Mouse (Mus musculus): ENCODE measurements around the gene Epb41l5. TPM values are rescaled to one million over a fixed set of nuclear protein-coding genes. Genes with fewer than 3 reads are reported as not detected.

The Epb41l5 gene
- polyA plus RNA-seq, 1 experiment from 2014 or later: 20.3 TPM

DNA sequence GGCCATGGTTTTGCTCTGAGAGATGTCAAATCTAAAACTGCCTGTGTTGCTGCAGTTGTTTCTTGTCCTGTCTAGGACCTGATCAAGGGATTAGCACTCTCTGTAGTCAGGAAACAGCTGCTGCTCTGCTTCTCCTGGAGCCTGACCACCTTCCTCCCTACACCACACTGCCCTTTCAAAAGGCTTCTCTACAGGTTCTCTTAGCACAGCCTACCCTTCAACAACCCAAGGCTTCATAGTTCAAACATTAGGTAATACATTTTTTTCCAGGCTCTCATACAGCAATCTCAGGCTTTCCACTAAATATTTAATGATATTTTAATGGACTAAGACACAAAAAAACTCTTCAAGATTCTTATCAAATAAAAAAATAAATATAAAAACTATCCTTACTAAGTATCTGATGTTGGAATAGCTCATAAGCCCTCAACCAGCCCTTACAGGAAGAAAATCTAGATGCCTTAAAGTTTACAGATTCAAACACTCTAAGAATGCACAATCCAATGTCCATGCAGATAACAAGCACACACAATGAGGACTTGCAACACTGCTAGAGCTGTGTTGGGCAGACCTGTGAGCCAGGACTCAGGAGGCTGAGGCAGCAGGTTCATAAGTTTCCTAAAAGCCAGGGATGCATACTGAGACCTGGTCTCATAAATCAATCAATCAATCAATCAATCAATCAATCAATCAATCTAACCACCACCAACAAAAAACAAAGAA is 7.5 kb downstream of the Epb41l5 start:
- Histone ChIP-seq H3K9ac (replicated peaks) (no peak overlapping the region), H3K4me2 (replicated peaks) (no peak overlapping the region), H3K27ac (replicated peaks) (no peak overlapping the region), H3K27me3 (no peaks in the 10 kb centered on the region), H3K9me3 (no peaks in the 10 kb centered on the region), H3K36me3 (no peaks in the 10 kb centered on the region), H3K4me1 (peaks cover 3% of the 10 kb centered on the region), H3K4me3 (no peak overlapping the region)
- ATAC-seq (replicated peaks): no peak

DNA sequence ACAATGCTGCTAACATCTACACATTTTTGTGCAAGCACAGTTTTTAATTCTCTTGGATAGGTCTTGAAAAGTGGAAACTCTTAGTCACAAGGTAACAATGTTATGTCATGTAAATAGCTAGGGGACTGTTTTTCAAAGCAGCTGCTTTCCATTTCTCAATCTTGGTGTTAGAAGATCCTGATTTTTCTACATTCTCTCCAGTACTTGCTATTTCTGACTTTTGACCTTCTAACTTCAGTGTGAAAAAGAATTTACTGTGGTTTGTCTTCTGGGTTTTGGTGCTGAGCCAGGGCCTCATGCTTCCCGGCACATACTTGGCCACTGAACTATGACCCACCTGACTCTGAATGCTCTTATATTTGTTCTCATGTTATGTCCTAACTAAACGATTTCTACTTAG is 8.8 kb downstream of the Epb41l5 start:
- 85% methylated on average over 2 of the region's 2 CpGs for WGBS
- H3K4me2 ChIP-seq (replicated peaks): no peak overlapping the region
- H3K9ac ChIP-seq (replicated peaks): no peak overlapping the region
- H3K9me3 ChIP-seq: no peaks in the 10 kb centered on the region
- peaks cover 3% of the 10 kb centered on the region for H3K4me1 ChIP-seq
- no peak overlapping the region for H3K4me3 ChIP-seq
- no peak for ATAC-seq (replicated peaks)
- H3K36me3 ChIP-seq: no peaks in the 10 kb centered on the region
- H3K27ac ChIP-seq (replicated peaks): no peak overlapping the region
- no peaks in the 10 kb centered on the region for H3K27me3 ChIP-seq

DNA sequence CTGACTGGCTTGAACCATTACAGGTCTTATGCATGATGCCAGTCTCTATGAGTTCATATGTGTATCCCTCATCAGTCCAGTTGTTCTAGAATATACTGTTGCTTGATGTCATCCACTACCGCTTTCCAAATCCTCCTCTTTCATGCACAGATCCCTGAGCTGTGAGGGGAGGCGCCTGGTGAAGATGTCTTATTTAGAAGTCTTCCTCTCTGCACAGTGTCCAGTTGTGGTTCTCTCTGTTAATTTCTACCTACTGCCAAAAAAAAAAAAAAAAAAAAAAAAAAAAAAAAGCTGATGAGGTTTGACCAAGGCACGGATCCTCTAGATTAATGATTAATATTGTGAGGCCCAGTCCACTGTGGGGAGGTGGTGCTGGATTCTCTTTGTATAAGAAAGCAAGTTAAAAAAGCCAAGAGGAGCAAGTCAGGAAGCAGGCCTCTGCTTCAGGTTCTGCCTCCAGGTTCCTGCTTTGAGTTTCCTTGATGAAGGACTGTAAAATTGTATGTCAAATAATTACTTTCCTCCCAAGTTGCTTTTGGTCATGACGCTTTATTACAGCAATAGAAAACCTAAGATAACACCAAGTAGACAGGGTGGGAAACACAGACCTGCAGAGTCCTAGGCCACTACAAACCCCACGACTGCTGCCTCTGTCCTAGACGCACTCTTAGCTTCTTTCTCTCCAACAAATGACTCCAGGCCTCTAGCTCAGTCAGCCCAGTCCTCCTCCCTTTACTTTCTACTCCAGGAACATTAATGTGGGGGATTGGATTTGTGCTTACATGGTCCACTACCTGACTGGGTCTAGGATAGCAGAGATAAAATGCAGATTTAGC is 11.4 kb downstream of the Epb41l5 start:
- 94% methylated on average over 6 of the region's 6 CpGs for WGBS
- Histone ChIP-seq H3K36me3 (no peaks in the 10 kb centered on the region; the same call in 1 of the 2 replicates), H3K9ac (replicated peaks) (no peak overlapping the region), H3K4me3 (no peak overlapping the region), H3K4me2 (replicated peaks) (no peak overlapping the region), H3K27ac (replicated peaks) (no peak overlapping the region), H3K4me1 (peaks cover 2% of the 10 kb centered on the region), H3K27me3 (no peaks in the 10 kb centered on the region), H3K9me3 (no peaks in the 10 kb centered on the region)
- ATAC-seq (replicated peaks): no peak

DNA sequence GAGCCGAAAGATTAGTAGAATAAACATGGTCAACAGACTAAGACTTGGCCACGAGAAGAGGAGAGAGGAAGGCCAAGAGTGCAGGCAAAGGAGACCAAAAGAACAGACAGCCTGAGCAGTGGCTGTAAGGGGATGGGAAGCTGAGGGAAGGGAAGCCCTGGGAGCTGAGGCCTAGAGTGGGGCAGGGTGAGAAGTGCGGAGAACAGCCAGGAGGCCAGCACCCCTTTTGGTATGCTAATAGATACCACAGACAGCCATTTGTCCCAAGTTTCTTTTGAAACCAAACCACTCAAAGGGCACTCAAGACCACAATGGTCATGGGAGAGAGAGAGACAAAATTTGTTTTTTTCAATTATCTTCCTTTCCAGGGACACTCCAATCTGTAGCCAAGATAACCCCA is 14.1 kb downstream of the Epb41l5 start:
- ATAC-seq (replicated peaks): no peak
- no peaks in the 10 kb centered on the region for H3K9me3 ChIP-seq
- no peaks in the 10 kb centered on the region; the same call in 1 of the 2 replicates for H3K36me3 ChIP-seq
- H3K9ac ChIP-seq (replicated peaks): no peak overlapping the region
- H3K27me3 ChIP-seq: no peaks in the 10 kb centered on the region
- no peak overlapping the region for H3K27ac ChIP-seq (replicated peaks)
- no peaks in the 10 kb centered on the region for H3K4me1 ChIP-seq
- H3K4me3 ChIP-seq: no peak overlapping the region
- WGBS: 47% methylated on average over 3 of the region's 3 CpGs
- H3K4me2 ChIP-seq (replicated peaks): no peak overlapping the region

DNA sequence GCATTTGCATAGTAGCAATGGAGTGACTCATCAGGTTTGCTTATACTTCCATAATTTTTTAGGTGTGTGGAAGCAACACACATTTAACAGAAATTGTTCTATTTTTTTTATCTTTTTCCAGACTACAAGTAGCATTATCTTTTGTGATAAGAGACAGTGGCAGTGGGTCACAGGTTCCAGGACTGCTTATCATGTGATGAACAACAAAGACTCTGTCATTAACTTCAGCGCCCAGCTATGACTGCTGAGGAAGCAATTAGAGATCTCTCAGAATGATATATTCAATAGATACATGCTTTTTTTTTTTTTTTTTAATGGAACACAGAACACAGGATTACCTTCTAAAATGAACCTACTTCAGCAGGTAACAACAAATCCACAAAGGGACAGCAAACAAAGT is 18.4 kb downstream of the Epb41l5 start:
- WGBS: 81% methylated on average over 1 of the region's 1 CpGs
- Histone ChIP-seq H3K4me3 (no peak overlapping the region), H3K36me3 (no peaks in the 10 kb centered on the region; the same call in 1 of the 2 replicates), H3K9me3 (no peaks in the 10 kb centered on the region), H3K9ac (replicated peaks) (no peak overlapping the region), H3K27ac (replicated peaks) (no peak overlapping the region), H3K27me3 (no peaks in the 10 kb centered on the region), H3K4me2 (replicated peaks) (no peak overlapping the region), H3K4me1 (no peaks in the 10 kb centered on the region)
- no peak for ATAC-seq (replicated peaks)

DNA sequence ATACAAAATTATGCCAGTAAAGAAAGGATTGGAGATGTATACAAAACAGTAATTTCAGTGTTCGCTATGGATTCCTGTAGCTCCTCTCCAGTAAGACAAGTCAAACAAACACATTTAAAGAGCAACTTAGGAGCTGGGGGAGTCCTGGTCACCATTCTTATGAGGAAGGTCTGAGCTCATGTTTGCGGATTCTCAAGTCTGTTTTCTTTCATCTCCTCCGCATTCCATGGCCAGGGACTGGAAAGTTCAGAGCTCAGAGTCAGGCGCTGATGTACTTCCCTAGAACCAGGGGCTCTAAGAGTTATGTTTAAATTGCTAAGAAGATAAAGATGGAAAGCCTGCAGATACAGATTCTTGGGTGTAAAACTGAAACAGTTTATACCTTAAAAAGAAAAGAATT is 22.0 kb downstream of the Epb41l5 start:
- Histone ChIP-seq H3K36me3 (no peaks in the 10 kb centered on the region; the same call in 1 of the 2 replicates), H3K9ac (replicated peaks) (no peak overlapping the region)

DNA sequence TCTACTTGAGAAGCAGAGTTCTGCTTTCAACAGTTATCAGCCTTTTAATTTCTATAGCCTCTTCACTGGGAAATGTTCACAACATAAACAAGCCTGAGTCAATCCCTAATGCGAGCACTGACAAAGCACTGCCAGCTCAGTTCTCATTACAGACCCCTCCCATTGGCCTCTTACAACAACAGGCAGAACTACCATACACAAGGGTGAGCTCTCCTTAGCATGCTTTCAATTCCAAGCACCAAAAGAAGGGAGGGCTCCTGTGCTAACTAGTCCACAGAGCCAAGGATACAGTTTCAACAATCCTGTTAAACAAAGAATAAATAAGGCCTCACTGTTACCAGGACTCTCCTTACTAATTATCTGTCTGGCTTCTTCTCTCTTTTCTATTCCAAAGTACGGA is 24.4 kb downstream of the Epb41l5 start:
- H3K4me3 ChIP-seq: no peak overlapping the region
- H3K27me3 ChIP-seq: no peaks in the 10 kb centered on the region
- WGBS: 14% methylated on average over 2 of the region's 2 CpGs
- no peaks in the 10 kb centered on the region; the same call in 1 of the 2 replicates for H3K36me3 ChIP-seq
- no peak for ATAC-seq (replicated peaks)
- peaks cover 4% of the 10 kb centered on the region; the same call in 1 of the 2 replicates for H3K4me1 ChIP-seq
- H3K27ac ChIP-seq (replicated peaks): no peak overlapping the region
- no peak overlapping the region for H3K4me2 ChIP-seq (replicated peaks)
- no peaks in the 10 kb centered on the region for H3K9me3 ChIP-seq
- no peak overlapping the region for H3K9ac ChIP-seq (replicated peaks)

More for the DNA sequence above, 22.0 kb downstream of the Epb41l5 start:
- Histone ChIP-seq H3K4me2 (replicated peaks) (no peak overlapping the region), H3K27me3 (no peaks in the 10 kb centered on the region), H3K27ac (replicated peaks) (no peak overlapping the region), H3K9me3 (no peaks in the 10 kb centered on the region), H3K4me1 (peaks cover 4% of the 10 kb centered on the region; the same call in 1 of the 2 replicates), H3K4me3 (no peak overlapping the region)
- 89% methylated on average over 4 of the region's 4 CpGs for WGBS
- no peak for ATAC-seq (replicated peaks)

DNA sequence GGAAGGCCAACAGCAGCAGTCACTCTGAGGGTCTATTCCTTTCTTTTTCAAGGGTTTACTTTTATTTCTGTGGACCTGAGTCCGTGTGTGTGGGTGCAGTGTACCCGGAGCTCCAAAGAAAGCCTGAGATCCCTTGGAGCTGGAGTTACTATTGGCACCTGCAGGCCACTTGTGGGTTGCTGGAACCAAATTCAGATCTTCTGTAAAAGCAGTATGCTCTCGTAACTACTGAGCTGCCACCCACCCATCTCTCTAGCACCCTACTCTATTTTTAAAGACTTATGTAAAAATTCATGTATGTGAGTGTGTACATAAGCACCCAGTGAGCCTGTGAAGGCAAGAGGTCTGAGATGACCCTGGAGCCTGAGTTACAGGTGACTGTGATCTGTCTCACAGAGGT is 43.4 kb downstream of the Epb41l5 start:
- H3K9ac ChIP-seq (replicated peaks): no peak overlapping the region
- H3K4me2 ChIP-seq (replicated peaks): no peak overlapping the region
- H3K27ac ChIP-seq (replicated peaks): no peak overlapping the region
- H3K4me3 ChIP-seq: no peak overlapping the region
- no peaks in the 10 kb centered on the region for H3K9me3 ChIP-seq
- no peaks in the 10 kb centered on the region for H3K27me3 ChIP-seq
- H3K36me3 ChIP-seq: peaks cover 8% of the 10 kb centered on the region; the same call in 1 of the 2 replicates
- no peaks in the 10 kb centered on the region for H3K4me1 ChIP-seq
- ATAC-seq (replicated peaks): no peak
- WGBS: 91% methylated on average over 3 of the region's 3 CpGs

DNA sequence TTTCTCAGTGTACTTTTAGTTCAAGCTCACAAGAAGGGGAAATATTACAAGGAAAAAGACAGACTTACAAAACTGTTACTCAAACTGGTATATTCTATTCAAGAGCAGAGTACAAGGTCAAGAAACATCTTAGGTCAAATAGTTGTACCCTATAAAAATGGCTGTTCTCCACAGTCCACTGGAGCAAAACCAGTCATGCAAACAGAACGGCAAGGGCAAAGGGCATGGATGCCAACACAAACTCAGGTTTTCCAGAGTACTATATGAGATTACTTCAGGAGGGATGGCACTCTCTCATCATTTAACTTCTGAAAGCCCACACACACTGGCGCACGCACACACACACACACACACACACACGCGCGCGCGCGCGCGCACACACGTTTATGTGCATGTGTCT is 46.4 kb downstream of the Epb41l5 start:
- peaks cover 1% of the 10 kb centered on the region; the same call in 1 of the 2 replicates for H3K36me3 ChIP-seq
- no peaks in the 10 kb centered on the region for H3K27me3 ChIP-seq
- no peak overlapping the region for H3K27ac ChIP-seq (replicated peaks)
- ATAC-seq (replicated peaks): no peak
- H3K4me2 ChIP-seq (replicated peaks): no peak overlapping the region
- WGBS: 98% methylated on average over 12 of the region's 12 CpGs
- no peaks in the 10 kb centered on the region for H3K9me3 ChIP-seq
- no peak overlapping the region for H3K9ac ChIP-seq (replicated peaks)
- no peak overlapping the region for H3K4me3 ChIP-seq
- no peaks in the 10 kb centered on the region for H3K4me1 ChIP-seq

DNA sequence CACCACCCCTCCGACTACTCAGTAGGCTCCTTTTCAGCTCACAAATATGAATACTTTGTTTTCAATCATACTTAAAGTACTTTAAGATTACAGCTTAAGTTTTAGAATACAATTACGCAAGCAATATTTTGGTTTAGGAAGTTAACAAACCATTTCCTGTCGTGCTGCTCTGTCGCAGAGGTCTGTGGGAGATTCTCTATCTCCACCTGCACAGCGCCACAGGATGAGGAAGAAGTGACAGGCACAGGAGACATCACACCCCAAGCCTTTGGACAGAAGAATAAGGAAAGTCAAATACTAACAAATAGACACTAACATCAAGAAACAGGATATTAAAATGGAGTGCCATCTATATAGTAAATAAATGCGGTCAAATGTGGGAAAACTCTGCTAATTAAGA is 49.9 kb downstream of the Epb41l5 start:
- no peak overlapping the region for H3K4me2 ChIP-seq (replicated peaks)
- ATAC-seq (replicated peaks): no peak
- H3K4me3 ChIP-seq: no peak overlapping the region
- H3K9me3 ChIP-seq: no peaks in the 10 kb centered on the region
- no peaks in the 10 kb centered on the region for H3K27me3 ChIP-seq
- H3K27ac ChIP-seq (replicated peaks): no peak overlapping the region
- WGBS: 95% methylated on average over 6 of the region's 6 CpGs
- H3K4me1 ChIP-seq: no peaks in the 10 kb centered on the region
- H3K36me3 ChIP-seq: no peaks in the 10 kb centered on the region
- no peak overlapping the region for H3K9ac ChIP-seq (replicated peaks)

DNA sequence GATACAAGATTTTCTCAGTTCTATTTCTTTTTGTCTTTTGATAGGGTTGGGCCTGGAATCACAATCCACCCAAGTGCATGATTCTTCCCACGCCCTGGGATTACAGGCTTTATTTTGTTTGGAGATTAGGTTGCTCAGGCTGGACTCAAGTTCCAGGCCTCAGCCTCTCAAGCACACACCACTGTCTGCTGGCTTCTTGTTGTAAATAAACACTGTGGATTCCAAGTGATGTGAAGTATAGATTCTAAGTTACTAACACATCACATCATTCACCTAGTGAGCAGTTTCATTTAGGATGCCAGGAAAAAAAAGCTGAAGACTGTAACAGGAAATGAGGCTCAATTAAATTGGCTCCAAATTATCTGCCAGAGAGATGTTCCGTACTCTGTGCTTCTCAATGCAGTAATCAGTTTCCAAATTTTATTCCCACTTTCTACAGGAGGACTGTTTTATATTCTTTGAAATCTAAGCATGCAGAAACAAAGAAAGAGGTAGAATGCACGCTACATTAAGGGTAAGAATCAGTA is 51.8 kb downstream of the Epb41l5 start:
- ATAC-seq (replicated peaks): no peak
- H3K4me1 ChIP-seq: no peaks in the 10 kb centered on the region
- H3K4me3 ChIP-seq: no peak overlapping the region
- no peaks in the 10 kb centered on the region for H3K9me3 ChIP-seq
- H3K36me3 ChIP-seq: no peaks in the 10 kb centered on the region
- no peaks in the 10 kb centered on the region for H3K27me3 ChIP-seq
- no peak overlapping the region for H3K27ac ChIP-seq (replicated peaks)
- H3K9ac ChIP-seq (replicated peaks): no peak overlapping the region
- H3K4me2 ChIP-seq (replicated peaks): no peak overlapping the region
- WGBS: 84% methylated on average over 3 of the region's 3 CpGs

DNA sequence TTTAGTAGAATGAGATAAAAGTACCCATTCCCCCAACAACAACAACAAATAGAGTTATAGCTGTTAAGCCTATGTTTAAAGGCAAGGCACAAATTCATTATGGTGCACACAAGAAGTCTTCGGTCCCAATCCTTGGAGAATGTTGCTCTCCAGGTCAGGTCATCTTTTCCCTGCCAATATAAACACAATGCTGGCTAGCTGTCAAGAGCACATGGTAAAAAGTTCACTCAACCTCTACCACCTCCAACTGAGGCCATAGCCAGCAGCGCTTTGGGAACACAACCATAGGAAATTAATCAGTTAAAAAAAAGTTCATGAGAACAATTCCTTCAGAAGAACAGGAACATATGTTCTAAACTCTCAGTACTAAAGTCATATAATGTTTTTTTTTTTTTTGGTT is 58.8 kb downstream of the Epb41l5 start:
- no peak for ATAC-seq (replicated peaks)
- 92% methylated on average over 2 of the region's 2 CpGs for WGBS

More for the DNA sequence above, 58.8 kb downstream of the Epb41l5 start:
- Histone ChIP-seq H3K36me3 (no peaks in the 10 kb centered on the region), H3K4me1 (no peaks in the 10 kb centered on the region), H3K9me3 (no peaks in the 10 kb centered on the region), H3K4me3 (no peak overlapping the region), H3K27ac (replicated peaks) (no peak overlapping the region), H3K27me3 (no peaks in the 10 kb centered on the region), H3K4me2 (replicated peaks) (no peak overlapping the region), H3K9ac (replicated peaks) (no peak overlapping the region)
